Mouse (Mus musculus) NIH3T3 (cell line): ENCODE measurements around the gene Lcn6.
"Not testable (repeated sequence)": the region's sequence is repeated elsewhere in the genome, so short reads cannot be mapped to it uniquely, and the experiment has no call there.

Experiments
- DNase-seq: peaks from one replicate; pipeline ENCODE4 v3.0.0-alpha.2; 2012; ENCODE audit warnings: low read depth

Lcn6 gene

DNA sequence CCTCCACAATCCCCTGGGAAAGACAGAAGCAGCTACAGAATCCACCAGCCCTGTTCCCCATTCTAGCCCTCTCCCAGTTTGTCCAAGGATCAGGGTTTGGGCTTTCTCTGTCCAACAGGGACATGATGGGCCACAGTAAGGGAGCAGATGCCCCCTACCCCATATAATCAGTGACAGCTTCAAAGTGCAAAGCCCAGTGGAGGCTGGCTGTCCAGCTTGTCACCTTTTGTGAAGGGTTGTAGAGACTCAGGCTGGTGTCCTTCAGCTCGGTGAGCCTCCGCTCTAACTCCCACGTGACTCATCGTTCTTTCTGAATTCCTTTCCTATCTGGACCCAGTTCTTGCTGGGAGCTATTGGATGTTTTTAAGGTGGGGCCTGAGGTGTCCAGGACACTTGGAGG lies 27.1 kb downstream of the Lcn6 start:
- DNase-seq, result no peak

DNA sequence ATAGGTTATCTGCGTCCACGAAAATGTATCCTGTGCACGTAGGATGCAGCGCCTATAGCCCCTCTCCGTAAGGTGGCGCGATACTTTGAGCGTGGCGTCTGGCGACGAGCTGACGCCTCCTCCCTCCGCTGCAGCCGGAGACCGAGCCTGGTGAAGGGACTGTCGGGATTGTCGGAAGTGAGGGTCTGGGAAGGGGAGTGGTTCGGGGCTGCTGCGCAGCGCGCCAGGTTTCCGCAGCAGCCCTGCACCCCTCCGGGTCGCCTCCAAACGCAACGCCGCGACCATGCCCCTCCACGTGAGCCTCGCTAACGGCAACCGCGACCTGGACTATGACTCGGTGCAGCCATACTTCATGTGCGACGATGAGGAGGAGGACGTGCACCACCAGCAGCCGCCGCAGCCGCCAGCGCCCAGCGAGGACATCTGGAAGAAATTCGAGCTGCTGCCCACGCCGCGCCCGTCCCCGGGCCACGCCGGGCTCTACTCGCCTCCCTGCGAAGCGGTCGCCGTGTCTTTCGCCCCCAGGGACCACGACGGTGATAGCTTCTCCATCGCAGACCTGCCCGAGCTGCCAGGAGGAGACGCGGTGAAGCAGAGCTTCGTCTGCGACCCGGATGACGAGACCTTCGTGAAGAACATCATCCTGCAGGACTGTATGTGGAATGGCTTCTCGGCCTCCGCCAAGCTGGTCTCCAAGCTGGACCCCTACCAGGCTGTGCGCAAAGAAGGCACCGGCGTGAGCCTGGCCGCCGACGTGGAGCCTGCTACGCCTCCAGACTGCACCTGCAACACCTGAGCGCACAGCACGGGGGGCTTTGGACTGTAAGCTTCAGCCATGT lies 30.3 kb downstream of the Lcn6 start, which contains the start of gene Bmyc:
TSS of gene Bmyc (plus strand) at position 97 of the 839 bp plus-strand sequence.
- DNase-seq, result no peak

DNA sequence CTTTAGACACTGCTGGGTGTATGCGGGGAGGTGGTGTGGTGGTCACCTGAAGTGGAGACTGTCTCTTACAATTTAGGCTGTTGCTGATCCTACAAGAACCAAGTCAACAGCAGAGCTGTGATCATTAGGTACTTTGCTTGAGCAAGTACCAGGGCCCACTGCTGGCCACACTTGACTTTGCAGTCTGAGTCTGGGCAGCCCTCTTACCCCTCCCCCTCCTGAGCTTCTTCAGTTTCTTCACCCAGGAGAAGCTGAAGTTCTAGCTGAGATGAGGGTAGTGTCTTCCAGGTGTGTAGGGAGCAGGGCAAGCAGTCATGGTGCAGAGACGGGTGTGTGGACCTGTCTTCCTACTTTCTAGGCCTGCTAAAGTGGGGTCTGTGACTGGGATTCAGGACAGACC lies 31.5 kb downstream of the Lcn6 start:
- DNase-seq, result peak; percentile 22

DNA sequence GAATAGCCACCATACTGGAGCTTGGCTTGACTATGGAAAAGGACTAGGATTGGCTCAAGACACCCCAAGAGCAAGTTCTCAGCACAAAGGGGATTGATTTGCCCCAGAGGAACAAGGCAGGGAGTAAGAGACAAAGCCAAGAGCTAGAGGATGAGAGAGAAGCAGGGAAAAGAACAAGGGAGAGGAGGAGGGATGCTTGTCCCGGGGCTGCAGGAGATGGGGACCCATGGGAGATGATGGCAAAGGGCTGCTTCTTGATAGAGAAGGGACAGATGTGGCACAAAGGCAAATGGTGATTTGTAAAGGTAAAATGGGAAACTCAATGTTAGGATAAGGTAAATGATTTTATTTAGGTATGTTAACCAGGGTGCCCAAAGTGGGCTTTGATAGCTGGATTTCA lies 32.5 kb downstream of the Lcn6 start:
- DNase-seq, result not testable (repeated sequence)

DNA sequence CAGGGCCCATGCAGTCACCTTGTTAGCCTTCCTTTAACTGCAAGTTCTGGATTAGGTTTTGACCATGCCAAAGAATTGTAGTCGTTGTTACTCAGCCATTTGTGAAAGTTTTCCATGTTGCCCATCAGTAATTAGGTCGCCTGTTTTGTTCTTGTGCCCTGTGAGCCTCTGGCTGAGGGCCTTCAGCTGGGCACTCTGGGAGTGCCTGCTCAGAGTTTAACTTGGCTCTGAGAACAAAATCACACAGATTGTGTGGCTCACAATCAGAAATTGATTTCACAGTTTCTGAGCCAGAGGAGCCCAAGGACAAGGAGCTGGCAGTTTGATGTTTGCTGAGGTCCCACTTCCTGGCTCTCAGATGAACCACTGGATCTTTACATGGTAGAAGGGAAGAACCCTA lies 33.2 kb downstream of the Lcn6 start:
- not testable (repeated sequence) for DNase-seq

DNA sequence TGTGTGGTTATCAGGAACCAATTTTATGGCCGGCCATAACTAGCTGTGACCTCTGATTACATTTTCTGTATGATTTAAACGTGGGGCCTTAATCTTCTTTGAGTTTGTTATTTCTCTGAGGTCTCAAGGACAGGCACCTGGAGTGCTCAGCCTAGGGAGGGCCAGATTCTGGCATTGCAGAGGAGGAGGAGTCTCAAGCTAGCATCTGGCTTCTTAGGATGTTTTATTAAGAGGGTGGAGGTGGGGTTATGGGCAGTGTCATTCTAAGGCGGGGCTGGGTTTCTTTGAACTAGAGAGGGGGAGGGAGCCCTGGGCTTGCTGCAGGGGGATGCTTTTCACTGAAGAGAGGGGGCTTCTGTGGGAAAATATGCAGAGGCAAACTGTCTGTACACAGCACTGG lies 35.1 kb downstream of the Lcn6 start:
- DNase-seq, result not testable (repeated sequence)

DNA sequence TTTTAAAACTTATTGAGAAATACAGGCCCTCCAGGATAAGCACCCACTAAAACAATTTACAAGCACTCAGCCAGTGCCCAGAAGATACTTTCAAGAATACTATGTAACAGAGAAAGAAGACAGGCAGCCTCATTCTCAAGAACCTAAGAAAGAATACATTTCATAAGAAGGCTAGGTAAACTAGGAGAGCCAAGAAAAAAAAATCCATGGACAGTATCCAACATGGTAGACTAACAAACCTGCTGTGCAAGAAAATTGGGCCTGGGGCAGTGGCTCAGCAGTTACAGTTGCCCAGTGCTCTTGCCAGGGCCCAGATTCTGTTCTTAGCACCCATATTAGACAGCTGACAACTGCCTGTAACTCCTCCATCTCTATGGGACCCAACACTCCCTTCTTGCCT lies 40.6 kb downstream of the Lcn6 start:
- DNase-seq, result no peak
